Mouse (Mus musculus) myocyte (in vitro differentiated cells): ENCODE data around the gene Ube2j2. TPM values are rescaled to one million over a fixed set of nuclear protein-coding genes. Genes with fewer than 3 reads are reported as not detected.

Experiments used
- H3K27me3 ChIP-seq: one replicate; pipeline ENCODE4 v1.6.1; 2011; ENCODE audit not compliant: control insufficient read depth, insufficient read depth, insufficient read length
- H3K36me3 ChIP-seq: one replicate; pipeline ENCODE4 v1.6.1; 2011; ENCODE audit not compliant: control insufficient read depth, insufficient read depth
- H3K4me2 ChIP-seq: one replicate; pipeline ENCODE4 v1.6.1; 2011; ENCODE audit warnings: low read depth, control low read depth
- H3K4me3 ChIP-seq: one replicate; pipeline ENCODE4 v1.5.1; 2011; ENCODE audit warnings: mild to moderate bottlenecking, control low read depth, moderate library complexity
- H3K79me2 ChIP-seq: one replicate; pipeline ENCODE4 v1.6.1; 2011; ENCODE audit not compliant: control insufficient read depth, insufficient read depth
- H3ac ChIP-seq: one replicate; pipeline ENCODE4 v1.6.1; 2011; ENCODE audit not compliant: control insufficient read depth, insufficient read length
- CEBPB ChIP-seq: IDR thresholded peaks from 2 replicates; pipeline ENCODE4 v1.6.1; 2011; ENCODE audit warnings: mild to moderate bottlenecking, moderate library complexity; ENCODE audit not compliant: poor library complexity, insufficient read depth, severe bottlenecking
- E2F4 ChIP-seq: IDR thresholded peaks from one replicate; pipeline ENCODE4 v1.6.1; 2011; ENCODE audit warnings: mild to moderate bottlenecking, control low read depth, moderate library complexity; ENCODE audit not compliant: insufficient read depth
- MAX ChIP-seq: IDR thresholded peaks from one replicate; pipeline ENCODE4 v1.6.1; 2011; ENCODE audit warnings: low read depth, mild to moderate bottlenecking, control low read depth
- MYOD1 ChIP-seq, 3 experiments: IDR thresholded peaks; one replicate each; pipeline ENCODE4 v1.6.1; 2011; ENCODE audit warnings: control low read depth in 2 of 3, low read depth in 2 of 3, mild to moderate bottlenecking in 2 of 3, moderate library complexity in 1 of 3; ENCODE audit not compliant: insufficient read length in 2 of 3, control insufficient read depth in 1 of 3
- MYOG ChIP-seq, 3 experiments: IDR thresholded peaks; one replicate each; pipeline ENCODE4 v1.6.1; 2011; ENCODE audit warnings: control low read depth in 2 of 3, low read depth in 2 of 3, mild to moderate bottlenecking in 2 of 3; ENCODE audit not compliant: insufficient read length in 2 of 3, control insufficient read depth in 1 of 3, insufficient read depth in 1 of 3
- POLR2A ChIP-seq: IDR thresholded peaks from one replicate; pipeline ENCODE4 v1.6.1; 2011; ENCODE audit warnings: low read depth, mild to moderate bottlenecking, control low read depth, moderate library complexity; ENCODE audit not compliant: insufficient read length
- POLR2AphosphoS2 ChIP-seq: IDR thresholded peaks from one replicate; pipeline ENCODE4 v1.6.1; 2011; ENCODE audit warnings: low read depth, control low read depth; ENCODE audit not compliant: insufficient read length
- REST ChIP-seq: IDR thresholded peaks from one replicate; pipeline ENCODE4 v1.6.1; 2011; ENCODE audit warnings: mild to moderate bottlenecking, control low read depth, moderate library complexity; ENCODE audit not compliant: insufficient read depth, insufficient read length
- SRF ChIP-seq: IDR thresholded peaks from one replicate; pipeline ENCODE4 v1.6.1; 2011; ENCODE audit warnings: low read depth; ENCODE audit not compliant: control insufficient read depth, insufficient read length
- TCF12 ChIP-seq: IDR thresholded peaks from one replicate; pipeline ENCODE4 v1.6.1; 2011; ENCODE audit warnings: mild to moderate bottlenecking, control low read depth; ENCODE audit not compliant: poor library complexity, insufficient read depth, severe bottlenecking
- TCF3 ChIP-seq: IDR thresholded peaks from one replicate; pipeline ENCODE4 v1.6.1; 2011; ENCODE audit warnings: low read depth, control low read depth; ENCODE audit not compliant: insufficient read length
- USF1 ChIP-seq: IDR thresholded peaks from one replicate; pipeline ENCODE4 v1.6.1; 2011; ENCODE audit warnings: low read depth, mild to moderate bottlenecking, control low read depth, moderate library complexity
- polyA plus RNA-seq: library from polyadenylated mRNA; unstranded; fragments of >200 nt; fragmentation: generic; extraction: Trizol; gene quantifications from one replicate; pipeline ENCODE4 v1.2.1, GENCODE M21; 2012; ENCODE audit warnings: missing spikeins

Gene Ube2j2
- polyA plus RNA-seq, 1 experiment: 70.6 TPM

GRCm38 (mm10) chr4:155992906-155993547 is 49.4 kb downstream of the Ube2j2 start:
- H3K27me3 ChIP-seq: no peaks in the 10 kb centered on the region
- peak overlapping the region; percentile 93 for H3ac ChIP-seq
- TF ChIP-seq MAX (no peak), CEBPB (no peak), USF1 (peak; percentile 97), MYOD1 (IDR thresholded peaks at IDR 0.05; ENCODE audit: control insufficient read depth in 1 of 3, insufficient read length in 2 of 3, low read depth in 2 of 3) (no peak), TCF12 (no peak), POLR2AphosphoS2 (no peak), MYOG (IDR thresholded peaks at IDR 0.05; ENCODE audit: control insufficient read depth in 1 of 3, insufficient read depth in 1 of 3, insufficient read length in 2 of 3, low read depth in 2 of 3) (no peak), E2F4 (no peak), POLR2A (peak; percentile 48)
- H3K4me2 ChIP-seq: peak overlapping the region; percentile 96
- H3K4me3 ChIP-seq: peak overlapping the region; percentile 97
- H3K36me3 ChIP-seq: peaks cover under 1% of the 10 kb centered on the region
- H3K79me2 ChIP-seq: peaks cover 47% of the 10 kb centered on the region

GRCm38 (mm10) chr4:155993606-155994005 is 50.0 kb downstream of the Ube2j2 start:
- Histone ChIP-seq H3K27me3 (no peaks in the 10 kb centered on the region), H3K4me2 (peak overlapping the region; percentile 96), H3K79me2 (peaks cover 47% of the 10 kb centered on the region), H3K4me3 (peak overlapping the region; percentile 97), H3ac (peak overlapping the region; percentile 93), H3K36me3 (peaks cover 6% of the 10 kb centered on the region)
- TF ChIP-seq MYOD1 (IDR thresholded peaks at IDR 0.05; ENCODE audit: control insufficient read depth in 1 of 3, insufficient read length in 2 of 3, low read depth in 2 of 3): no peak
- TF ChIP-seq CEBPB: no peak
- TF ChIP-seq MYOG (IDR thresholded peaks at IDR 0.05; ENCODE audit: control insufficient read depth in 1 of 3, insufficient read depth in 1 of 3, insufficient read length in 2 of 3, low read depth in 2 of 3): no peak

GRCm38 (mm10) chr4:156004109-156004508 is 60.5 kb downstream of the Ube2j2 start:
- Histone ChIP-seq H3K79me2 (no peaks in the 10 kb centered on the region), H3K4me2 (no peak overlapping the region), H3K4me3 (no peak overlapping the region), H3K27me3 (no peaks in the 10 kb centered on the region), H3K36me3 (peaks cover 63% of the 10 kb centered on the region), H3ac (no peak overlapping the region)
- TF ChIP-seq CEBPB (no peak), SRF (no peak), TCF12 (no peak), MAX (no peak), REST (no peak), POLR2A (no peak), POLR2AphosphoS2 (no peak), TCF3 (no peak), E2F4 (no peak), USF1 (no peak), MYOG (IDR thresholded peaks at IDR 0.05; ENCODE audit: control insufficient read depth in 1 of 3, insufficient read depth in 1 of 3, insufficient read length in 2 of 3, low read depth in 2 of 3) (no peak), MYOD1 (IDR thresholded peaks at IDR 0.05; ENCODE audit: control insufficient read depth in 1 of 3, insufficient read length in 2 of 3, low read depth in 2 of 3) (no peak)

- Histone ChIP-seq H3ac (no peak overlapping the region), H3K79me2 (no peaks in the 10 kb centered on the region), H3K36me3 (peaks cover 48% of the 10 kb centered on the region), H3K27me3 (no peaks in the 10 kb centered on the region), H3K4me3 (no peak overlapping the region), H3K4me2 (no peak overlapping the region)
- no peak for TF ChIP-seq MYOG (IDR thresholded peaks at IDR 0.05; ENCODE audit: control insufficient read depth in 1 of 3, insufficient read depth in 1 of 3, insufficient read length in 2 of 3, low read depth in 2 of 3)
- no peak for TF ChIP-seq MYOD1 (IDR thresholded peaks at IDR 0.05; ENCODE audit: control insufficient read depth in 1 of 3, insufficient read length in 2 of 3, low read depth in 2 of 3)
- no peak for TF ChIP-seq MAX
- TF ChIP-seq POLR2AphosphoS2: no peak
- no peak for TF ChIP-seq TCF12
- TF ChIP-seq E2F4: no peak
- TF ChIP-seq TCF3: no peak
- no peak for TF ChIP-seq CEBPB
- no peak for TF ChIP-seq POLR2A
- no peak for TF ChIP-seq SRF
- TF ChIP-seq REST: no peak
- no peak for TF ChIP-seq USF1
Observed at GRCm38 (mm10) chr4:156008369-156008768, 64.7 kb downstream of the Ube2j2 start.

Other genes with a start within 250 kb of the Ube2j2 start
- 8.3 TPM for gene Fndc10, start 249.5 kb upstream of the Ube2j2 start, polyA plus RNA-seq
- gene Ssu72, start 239.0 kb upstream of the Ube2j2 start, polyA plus RNA-seq: 105 TPM
- 1.2 TPM for gene Tmem240, start 209.0 kb upstream of the Ube2j2 start, polyA plus RNA-seq
- 60.9 TPM for gene Atad3a, start 182.7 kb upstream of the Ube2j2 start, polyA plus RNA-seq
- 3.2 TPM for gene Vwa1, start 169.1 kb upstream of the Ube2j2 start, polyA plus RNA-seq
- 0.97 TPM for gene Tmem88b, start 158.0 kb upstream of the Ube2j2 start, polyA plus RNA-seq
- gene Ankrd65, start 153.4 kb upstream of the Ube2j2 start, polyA plus RNA-seq: not detected
- 132 TPM for gene Mrpl20, start 141.0 kb upstream of the Ube2j2 start, polyA plus RNA-seq
- 24.7 TPM for gene Ccnl2, start 131.3 kb upstream of the Ube2j2 start, polyA plus RNA-seq
- gene Aurkaip1, start 112.6 kb upstream of the Ube2j2 start, polyA plus RNA-seq: 152 TPM
- gene Mxra8, start 104.2 kb upstream of the Ube2j2 start, polyA plus RNA-seq: 87.5 TPM
- 98.4 TPM for gene Dvl1, start 96.4 kb upstream of the Ube2j2 start, polyA plus RNA-seq
- 0.17 TPM for gene Tas1r3, start 80.5 kb upstream of the Ube2j2 start, polyA plus RNA-seq
- gene Cptp, start 74.4 kb upstream of the Ube2j2 start, polyA plus RNA-seq: 10.5 TPM
- 72.1 TPM for gene Ints11, start 74.3 kb upstream of the Ube2j2 start, polyA plus RNA-seq
- 19.1 TPM for gene Pusl1, start 52.0 kb upstream of the Ube2j2 start, polyA plus RNA-seq
- 22.3 TPM for gene Acap3, start 52.0 kb upstream of the Ube2j2 start, polyA plus RNA-seq
- gene C1qtnf12, start 18.5 kb downstream of the Ube2j2 start, polyA plus RNA-seq: 2.1 TPM
- gene B3galt6, start 48.8 kb downstream of the Ube2j2 start, polyA plus RNA-seq: 5.4 TPM
- 137 TPM for gene Sdf4, start 49.0 kb downstream of the Ube2j2 start, polyA plus RNA-seq
- gene Tnfrsf4, start 70.0 kb downstream of the Ube2j2 start, polyA plus RNA-seq: 0.64 TPM
- 0.40 TPM for gene Tnfrsf18, start 82.3 kb downstream of the Ube2j2 start, polyA plus RNA-seq
- not detected for gene Ttll10, start 115.6 kb downstream of the Ube2j2 start, polyA plus RNA-seq
- 11.0 TPM for gene 9430015G10Rik, start 166.2 kb downstream of the Ube2j2 start, polyA plus RNA-seq
- gene Rnf223, start 186.7 kb downstream of the Ube2j2 start, polyA plus RNA-seq: 0.26 TPM